Mouse (Mus musculus): Measurements from ENCODE around the gene Map7.

DNA sequence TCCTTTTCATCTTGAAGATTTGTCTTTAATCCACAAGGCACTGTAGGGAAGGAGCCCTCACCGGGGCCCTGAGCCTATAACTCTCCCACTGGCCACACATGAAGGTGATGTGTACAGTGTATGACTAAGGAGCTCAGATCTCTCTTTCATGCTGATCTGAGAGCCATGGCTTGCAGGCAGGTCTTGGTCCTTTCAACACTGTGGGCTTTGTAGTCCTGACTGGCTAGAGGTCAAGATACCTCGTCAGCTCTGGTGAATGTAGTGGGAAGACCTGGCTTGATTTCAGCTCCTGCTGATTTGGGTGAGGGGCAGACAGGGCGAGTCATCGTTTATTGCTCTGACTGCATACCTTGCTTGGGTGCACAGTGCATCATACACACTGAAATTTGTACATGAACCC, 42.7 kb upstream of the Map7 start:
- TF ChIP-seq POLR2A (IDR thresholded peaks at IDR 0.05; ENCODE audit: extremely low read depth, insufficient read depth, low read length), result no peak
- no peak for TF ChIP-seq CTCF (IDR thresholded peaks at IDR 0.05; ENCODE audit: low read depth, low read length)

All from liver, adult 2 months (tissue).